Mouse (Mus musculus) heart, postnatal 0 days (tissue): ENCODE results near the gene Taf4.

ENCODE experiments used
- CTCF ChIP-seq: IDR thresholded peaks from 2 replicates; pipeline ENCODE4 v1.5.1; 2016; ENCODE audit warnings: antibody characterized with exemption, control low read depth, low read depth
- EP300 ChIP-seq: IDR thresholded peaks from 2 replicates; pipeline ENCODE4 v1.6.1; 2016; ENCODE audit warnings: antibody characterized with exemption, low read depth

- TF ChIP-seq EP300 = 0 out of 2 replicates have a peak, but pooled peaks have one; percentile 31
- TF ChIP-seq CTCF = no peak
Observed at GRCm38 (mm10) chr2:180024401-180025098, 48.1 kb upstream of the Taf4 start, which contains the start of gene Lsm14b.
